Mouse (Mus musculus) embryo, embryonic 11.5 days (tissue): ENCODE results near the gene Gm20388.

Experiments used
- DNase-seq: peaks from one replicate; pipeline ENCODE4 v3.0.0-alpha.2; 2012; ENCODE audit warnings: low read depth, low spot score

The Gm20388 gene

DNA sequence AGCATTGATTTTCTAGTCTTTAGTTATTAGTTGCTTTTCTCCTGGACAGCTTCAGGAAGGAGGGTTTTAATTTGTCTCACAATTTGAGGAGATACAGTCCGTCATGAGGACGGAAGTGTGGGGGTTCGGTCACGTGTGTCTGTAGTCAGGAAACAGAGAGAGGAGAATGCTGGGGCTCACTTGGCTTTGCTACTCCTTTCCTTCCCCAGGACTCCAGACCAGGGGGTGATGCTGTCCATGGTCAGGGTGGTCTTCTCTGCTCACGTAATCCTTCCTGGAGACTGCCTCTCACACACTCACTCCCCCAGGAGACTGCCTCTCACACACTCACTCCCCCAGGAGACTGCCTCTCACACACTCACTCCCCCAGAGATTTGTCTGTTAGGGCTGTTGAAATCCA lies 4133.8 kb downstream of the Gm20388 start:
- no peak for DNase-seq

GRCm38 (mm10) chr8:124044931-124045330 lies 4134.3 kb downstream of the Gm20388 start:
- no peak for DNase-seq

DNA sequence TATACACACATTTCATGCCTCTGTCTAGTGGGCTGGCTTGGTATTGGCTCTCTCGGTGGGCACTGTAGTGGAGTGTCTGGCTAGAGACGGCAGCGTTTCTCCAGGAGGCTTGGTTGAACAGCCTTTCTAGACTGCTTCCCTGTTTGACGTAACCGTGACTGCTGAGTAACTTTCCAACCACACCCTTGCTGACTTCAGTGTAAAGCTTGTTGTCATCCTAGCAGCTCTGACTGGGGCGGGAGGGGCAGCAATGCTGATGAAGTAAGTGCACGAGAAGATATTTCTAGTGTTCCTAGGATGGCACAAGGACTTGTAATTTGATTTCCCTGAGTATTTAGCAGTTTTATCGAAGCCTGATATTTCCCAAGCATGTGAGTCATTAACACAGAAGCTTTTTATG lies 4135.2 kb downstream of the Gm20388 start:
- no peak for DNase-seq

DNA sequence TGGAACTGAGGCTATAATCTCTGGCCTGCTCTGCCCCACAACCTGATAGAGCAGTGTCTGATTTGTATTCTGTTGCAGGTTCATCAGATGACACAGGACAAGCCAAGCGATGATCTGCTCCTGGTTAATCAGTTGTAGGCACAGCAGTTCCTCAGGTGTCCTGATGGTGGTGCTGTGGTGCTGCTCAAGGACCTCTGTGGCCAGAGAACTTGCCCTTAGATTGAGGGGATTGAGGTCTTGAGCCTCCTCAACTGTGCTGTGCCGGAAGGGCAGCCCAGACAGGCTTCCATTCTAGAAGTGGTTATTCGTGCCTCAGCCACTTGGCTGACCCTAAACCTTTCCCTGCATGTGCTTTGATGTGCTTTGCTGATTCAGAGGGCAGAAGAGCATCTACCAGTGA lies 4141.5 kb downstream of the Gm20388 start:
- peak; percentile 37 for DNase-seq

DNA sequence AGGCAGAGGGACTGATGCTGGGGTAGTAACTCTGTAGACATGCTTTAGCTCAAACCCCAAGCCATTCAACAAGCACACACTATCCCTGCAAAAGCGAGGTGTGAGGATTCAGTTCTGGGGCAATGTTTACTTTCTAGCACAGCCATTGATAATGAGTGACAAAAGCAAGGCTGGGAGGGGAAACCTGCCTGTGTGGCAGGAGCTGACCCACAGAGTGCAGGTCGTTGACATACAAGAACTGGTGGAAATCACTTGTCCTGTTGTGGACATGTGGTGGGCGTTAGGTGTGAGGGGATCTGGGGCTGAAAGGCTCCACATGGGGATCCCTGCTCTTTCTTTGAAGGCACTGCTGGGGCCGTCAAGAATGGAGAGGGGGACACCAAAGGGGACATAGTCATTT lies 4141.9 kb downstream of the Gm20388 start:
- no peak for DNase-seq

- DNase-seq: no peak
These were observed 4146.4 kb downstream of the Gm20388 start for GRCm38 (mm10) chr8:124056832-124057655.

- no peak for DNase-seq
These were observed 4155.9 kb downstream of the Gm20388 start for GRCm38 (mm10) chr8:124066325-124067058.

DNA sequence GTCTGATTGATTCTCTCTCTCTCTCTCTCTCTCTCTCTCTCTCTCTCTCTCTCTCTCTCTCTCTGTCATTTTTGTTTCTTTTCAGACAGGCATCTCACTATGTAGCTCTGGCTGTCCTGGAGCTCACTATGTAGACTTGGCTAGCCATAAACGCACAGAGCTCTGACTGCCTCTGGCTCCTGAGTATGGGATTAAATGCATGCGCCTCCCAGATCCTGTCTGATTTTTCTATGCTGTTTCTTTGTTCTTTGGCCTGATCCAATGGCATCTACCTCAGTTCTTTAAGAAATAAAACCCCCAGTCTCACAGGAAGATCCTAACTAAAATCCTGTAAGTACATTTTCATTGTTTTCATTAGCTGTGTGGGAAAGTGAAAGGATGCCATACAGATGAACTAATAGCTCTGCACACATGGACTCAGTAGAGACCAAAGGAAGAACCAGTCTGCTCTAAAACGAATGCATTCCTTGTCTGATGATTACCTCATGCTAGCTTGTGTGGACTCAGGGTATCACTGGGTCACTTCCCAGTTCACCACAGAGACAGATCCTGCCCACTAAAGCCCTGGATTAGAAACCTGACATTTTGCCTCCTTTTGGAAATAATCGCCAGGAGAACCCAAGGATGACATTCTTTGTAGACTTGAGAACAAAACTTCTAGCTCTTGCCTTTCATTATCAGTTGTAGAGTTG lies 4156.6 kb downstream of the Gm20388 start:
- no peak for DNase-seq

DNA sequence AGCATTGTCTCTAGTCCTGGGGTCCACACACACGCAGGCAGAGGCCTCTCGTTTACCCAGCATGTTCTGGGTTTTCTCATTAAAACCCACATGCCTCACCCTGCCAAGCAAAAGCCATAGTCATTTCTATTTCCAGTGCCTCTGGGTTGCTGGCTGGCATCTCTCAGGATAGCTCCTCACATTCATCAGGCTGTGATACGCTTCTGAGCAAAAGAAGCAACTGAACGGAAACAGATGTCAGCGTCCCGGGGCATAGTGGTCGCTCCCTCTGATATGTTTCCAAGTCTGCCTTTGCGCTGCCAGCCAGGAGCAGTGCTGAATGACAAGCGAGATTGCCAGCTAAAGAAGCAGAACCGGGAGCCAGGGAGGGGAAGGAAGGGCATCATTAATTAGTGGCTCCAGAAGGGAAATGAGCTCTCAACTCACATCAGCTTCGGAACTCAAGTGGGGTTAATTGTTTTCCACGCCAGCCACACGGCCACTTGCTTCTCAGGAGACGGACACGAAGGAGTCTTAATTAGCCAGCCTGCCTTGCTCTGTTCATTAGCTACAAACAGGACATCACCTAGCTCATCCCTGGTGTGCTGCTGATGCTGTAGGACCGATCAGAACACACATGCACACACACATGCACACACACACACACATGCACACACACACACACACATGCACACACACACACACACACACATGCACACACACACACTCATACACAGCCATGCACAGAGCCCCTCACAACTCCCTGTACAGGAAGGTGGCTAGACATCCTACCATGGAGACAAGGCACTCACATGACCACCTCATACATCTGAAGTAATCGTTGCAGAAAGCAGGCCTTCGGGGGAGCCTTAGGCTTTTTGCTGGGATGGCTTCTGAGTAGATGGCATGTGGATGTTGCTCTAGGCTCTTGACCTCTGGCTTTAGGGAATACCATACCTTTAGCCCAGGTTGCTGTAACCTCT lies 4160.0 kb downstream of the Gm20388 start:
- DNase-seq: peak; percentile 17

DNA sequence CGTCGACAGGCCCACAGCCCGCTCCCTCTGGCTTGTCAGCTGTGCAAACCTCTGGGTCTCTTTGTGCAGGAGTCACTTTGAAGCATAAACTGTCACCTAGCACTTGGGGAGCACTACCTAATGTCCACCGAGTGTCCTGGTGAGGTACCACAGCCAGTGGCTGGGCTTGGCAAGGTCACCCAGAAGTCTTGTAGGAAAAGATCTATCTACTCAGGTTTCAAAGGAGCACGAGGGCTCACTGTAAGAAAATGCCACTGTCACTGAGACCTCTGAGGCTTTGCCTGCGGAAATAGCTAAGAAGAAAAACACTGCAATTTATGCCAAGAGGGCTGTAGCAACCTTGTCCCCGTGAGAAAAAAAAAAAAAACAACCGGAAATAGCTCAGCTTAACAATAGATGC lies 4165.3 kb downstream of the Gm20388 start:
- DNase-seq: no peak

DNA sequence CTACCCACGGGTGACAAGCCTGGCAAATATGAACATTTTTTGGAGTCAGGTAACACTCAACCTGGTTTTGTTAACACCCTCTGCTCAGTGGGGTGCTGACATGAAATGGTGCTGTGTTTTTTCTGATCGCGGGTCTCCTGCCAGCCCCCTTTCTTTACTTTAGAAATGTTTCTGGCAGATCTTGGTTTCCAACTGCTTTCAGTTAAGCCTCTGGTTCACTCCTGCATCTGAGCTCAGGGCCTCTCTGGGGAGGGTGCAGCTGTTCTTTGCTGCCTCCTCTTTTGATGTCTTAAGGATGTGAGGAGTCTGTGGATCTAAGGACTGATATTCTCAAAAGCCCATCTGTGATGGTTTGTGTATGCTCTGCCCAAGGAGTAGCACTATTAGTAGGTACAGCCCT lies 4165.8 kb downstream of the Gm20388 start:
- no peak for DNase-seq

- DNase-seq: no peak
These were observed 4166.7 kb downstream of the Gm20388 start for GRCm38 (mm10) chr8:124077377-124077776.

GRCm38 (mm10) chr8:124077998-124078397 lies 4167.4 kb downstream of the Gm20388 start:
- no peak for DNase-seq

GRCm38 (mm10) chr8:124078969-124079368 lies 4168.3 kb downstream of the Gm20388 start:
- DNase-seq: no peak

DNA sequence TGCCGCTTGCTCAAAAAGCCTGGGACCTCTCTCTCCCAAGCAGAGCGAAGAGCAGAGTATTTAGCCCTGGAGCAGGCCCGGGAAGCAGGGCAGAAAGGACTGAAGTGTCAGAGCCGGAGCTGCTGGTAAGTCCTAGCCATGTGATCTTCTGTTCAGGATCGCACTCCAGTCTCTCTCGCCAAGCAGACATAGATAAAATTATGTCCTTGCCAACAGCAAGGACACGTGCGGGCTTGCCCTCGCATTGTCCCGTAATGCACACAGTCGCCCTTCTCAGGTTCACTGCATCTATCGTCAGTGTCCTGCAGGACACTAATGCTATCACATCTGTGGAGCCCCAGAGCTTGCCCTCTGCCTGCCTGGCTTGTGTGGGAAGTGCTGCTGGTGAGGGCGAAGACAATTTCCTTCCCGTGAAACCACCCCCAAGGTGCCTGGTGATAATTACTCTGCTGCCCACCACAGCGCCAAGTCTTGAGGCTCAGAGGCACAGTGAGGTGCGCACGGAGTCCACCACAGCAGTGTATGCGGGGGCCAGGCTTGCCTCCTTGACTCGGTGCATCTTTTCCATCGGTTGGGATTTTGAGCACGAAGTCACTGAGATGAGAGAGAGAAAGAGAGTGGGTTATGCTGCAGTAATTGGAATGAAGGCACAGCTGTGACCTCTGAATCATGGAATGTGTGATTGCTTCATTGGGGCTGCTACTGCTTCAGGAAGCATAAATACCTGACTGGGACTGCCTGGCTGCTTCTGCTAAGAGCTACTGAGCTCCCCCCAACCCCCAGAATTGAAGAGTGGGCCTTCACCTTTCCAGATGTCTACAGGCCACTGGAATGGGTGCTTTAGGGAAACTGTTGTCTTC lies 4170.1 kb downstream of the Gm20388 start:
- no peak for DNase-seq

GRCm38 (mm10) chr8:124082616-124083015 lies 4172.0 kb downstream of the Gm20388 start:
- no peak for DNase-seq

- DNase-seq: no peak
These were observed 4173.0 kb downstream of the Gm20388 start for GRCm38 (mm10) chr8:124083611-124084010.

DNA sequence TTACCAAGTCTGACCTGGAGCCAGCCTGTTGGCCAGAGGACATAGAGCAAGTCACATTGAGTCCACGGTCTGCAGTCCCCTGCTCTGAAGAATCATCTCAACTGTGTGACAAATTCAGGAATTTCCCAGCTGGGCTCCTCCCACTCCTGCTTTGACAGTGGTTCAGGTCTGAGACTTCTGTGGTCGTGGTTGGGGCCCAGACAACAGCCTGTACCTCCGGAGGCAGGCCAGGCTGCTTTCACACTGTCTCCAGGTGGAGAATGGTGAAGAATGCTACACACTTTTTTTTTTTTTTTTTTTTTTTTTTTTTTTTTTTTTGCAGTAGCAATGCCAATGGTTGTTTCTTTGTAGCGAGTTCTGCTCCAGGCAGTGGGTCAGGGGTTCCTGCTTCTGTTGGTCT lies 4175.0 kb downstream of the Gm20388 start:
- DNase-seq: no peak

GRCm38 (mm10) chr8:124088092-124088613 lies 4177.5 kb downstream of the Gm20388 start:
- no peak for DNase-seq

DNA sequence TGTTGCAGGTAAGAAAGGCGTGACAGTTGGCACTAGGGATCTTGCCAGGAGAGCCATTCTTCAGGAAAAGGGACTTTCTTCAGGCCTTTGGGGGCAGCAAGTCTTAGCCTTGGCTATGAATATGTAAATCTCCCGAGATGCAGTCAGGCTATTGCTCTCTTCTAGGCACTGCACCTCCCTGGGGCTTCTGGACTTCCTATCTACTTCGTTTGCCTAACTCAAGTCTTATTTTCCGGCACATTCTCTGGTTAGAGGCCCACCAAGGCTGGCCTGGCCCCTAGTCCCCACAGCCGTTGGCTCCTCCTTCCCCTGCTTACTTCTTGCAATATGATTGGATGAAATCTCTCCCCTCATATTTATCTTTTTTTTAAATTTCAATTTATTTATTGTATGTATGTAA lies 4178.4 kb downstream of the Gm20388 start:
- DNase-seq: no peak
